Mouse (Mus musculus) neural tube, embryonic 13.5 days (tissue): ENCODE data around the gene Dapl1. TPM values are rescaled to one million over a fixed set of nuclear protein-coding genes. Genes with fewer than 3 reads are reported as not detected.
A peak's percentile ranks its signal among the peaks of the same experiment; 100 is the strongest.

Experiments used
- ATAC-seq: fragments of 200-750 bp; cut with Nextera tagmentation; 2 replicates; pipeline ENCODE4 v1.8.0; 2017; ENCODE audit warnings: low read depth, mild to moderate bottlenecking, moderate TSS enrichment, moderate library complexity
- H3K27ac ChIP-seq: fragments of 300-500 bp; sonication (generic); replicated peaks from 2 replicates; pipeline ENCODE4 v1.5.1; 2015; ENCODE audit warnings: moderate library complexity, mild to moderate bottlenecking, inconsistent platforms
- H3K27me3 ChIP-seq: fragments of 300-500 bp; sonication (generic); 2 replicates; pipeline ENCODE4 v1.6.1; 2015; ENCODE audit warnings: mild to moderate bottlenecking, inconsistent platforms
- H3K36me3 ChIP-seq: fragments of 300-500 bp; sonication (generic); 2 replicates; pipeline ENCODE4 v1.6.1; 2015; ENCODE audit warnings: mild to moderate bottlenecking, inconsistent platforms
- H3K4me1 ChIP-seq: fragments of 300-500 bp; sonication (generic); replicated peaks from 2 replicates; pipeline ENCODE4 v1.6.1; 2015; ENCODE audit warnings: inconsistent platforms
- H3K4me2 ChIP-seq: fragments of 300-500 bp; sonication (generic); 2 replicates; pipeline ENCODE4 v1.6.1; 2015; ENCODE audit warnings: inconsistent platforms, mild to moderate bottlenecking, moderate library complexity
- H3K4me3 ChIP-seq: fragments of 300-500 bp; sonication (generic); 2 replicates; pipeline ENCODE4 v1.5.1; 2015; ENCODE audit warnings: mild to moderate bottlenecking, inconsistent platforms
- H3K9ac ChIP-seq: fragments of 300-500 bp; sonication (generic); 2 replicates; pipeline ENCODE4 v1.6.1; 2015; ENCODE audit warnings: moderate library complexity, mild to moderate bottlenecking, inconsistent platforms
- H3K9me3 ChIP-seq: fragments of 300-500 bp; sonication (generic); 2 replicates; pipeline ENCODE4 v1.6.1; 2016; ENCODE audit warnings: inconsistent platforms
- WGBS: fragments of 180-500 bp; shearing (Covaris S2); methylation state at CpG from one replicate; pipeline ENCODE4 v1.1.7; 2015; 5-methylcytosine and 5-hydroxymethylcytosine counted together
- polyA plus RNA-seq: library from polyadenylated mRNA; unstranded; fragments of >200 nt; fragmentation: Nextera tagmentation; extraction: Ambion mirVana; gene quantifications from 2 replicates; pipeline ENCODE4 v1.2.1, GENCODE M21; 2015

Dapl1 gene
- 0.77 TPM in 1 of 2 replicates, not detected in the other for polyA plus RNA-seq

- H3K36me3 ChIP-seq = no peaks in the 10 kb centered on the region
- no peak for ATAC-seq
- H3K27me3 ChIP-seq = no peaks in the 10 kb centered on the region
- no peaks in the 10 kb centered on the region for H3K9me3 ChIP-seq
- no peak within 1 kb of the TSS for H3K4me3 ChIP-seq
- peaks cover 21% of the 10 kb centered on the region for H3K4me1 ChIP-seq
- 58% methylated on average over 9 of the region's 9 CpGs for WGBS
- H3K9ac ChIP-seq = no peak within 1 kb of the TSS
- H3K4me2 ChIP-seq = no peak within 1 kb of the TSS
- no peak within 1 kb of the TSS for H3K27ac ChIP-seq
Observed at GRCm38 (mm10) chr2:59484438-59484837, at the start of gene Dapl1. Gene Dapl1 (plus strand): TSS chr2:59484653.

- Histone ChIP-seq H3K36me3 (no peaks in the 10 kb centered on the region), H3K27ac (no peak overlapping the region), H3K4me2 (no peak overlapping the region), H3K27me3 (no peaks in the 10 kb centered on the region), H3K9ac (no peak overlapping the region), H3K9me3 (no peaks in the 10 kb centered on the region), H3K4me1 (peaks cover 8% of the 10 kb centered on the region; the same call in 1 of the 2 replicates), H3K4me3 (no peak overlapping the region)
- WGBS = 94% methylated on average over 9 of the region's 9 CpGs
- no peak for ATAC-seq
Observed at GRCm38 (mm10) chr2:59434820-59435219, 49.6 kb upstream of the Dapl1 start.

DNA sequence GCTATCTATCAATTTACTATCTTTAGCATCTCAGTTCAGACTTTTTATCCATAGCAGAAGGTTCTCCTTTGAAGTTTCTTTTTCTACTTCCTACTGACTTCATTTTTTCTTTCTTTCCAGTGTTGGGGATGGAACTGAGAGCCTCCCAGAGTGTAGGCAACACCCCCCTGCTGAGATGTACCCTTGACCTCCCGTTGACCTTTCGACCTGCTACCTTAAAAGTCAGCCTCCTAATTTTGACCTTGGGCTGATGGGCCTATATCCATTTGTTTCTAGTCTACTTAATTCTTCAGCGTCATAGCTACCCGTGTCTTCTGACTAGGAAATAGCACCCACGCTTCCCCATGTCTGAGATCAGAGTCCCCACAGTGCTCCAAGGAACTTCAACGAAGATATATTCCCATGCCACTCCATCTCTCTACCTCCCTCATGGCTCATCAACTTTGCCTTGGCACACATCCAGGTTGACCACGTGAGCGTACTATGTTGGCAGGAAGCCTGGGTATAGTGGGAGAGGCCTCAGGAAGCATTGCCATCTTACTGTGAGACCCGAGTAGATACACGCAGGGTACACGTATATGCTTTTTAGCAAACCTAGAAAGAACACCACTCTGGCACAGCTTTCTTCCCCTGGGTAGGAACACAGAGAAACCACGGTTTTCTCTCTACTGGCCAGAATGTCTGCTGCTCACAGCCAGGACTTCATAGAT is 46.6 kb upstream of the Dapl1 start:
- WGBS = 59% methylated on average over 12 of the region's 12 CpGs
- H3K27ac ChIP-seq = no peak overlapping the region; the same call in 1 of the 2 replicates
- no peaks in the 10 kb centered on the region for H3K36me3 ChIP-seq
- H3K9me3 ChIP-seq = no peaks in the 10 kb centered on the region
- H3K4me2 ChIP-seq = peak overlapping the region; percentile 45
- H3K4me1 ChIP-seq = peaks cover 8% of the 10 kb centered on the region; the same call in 1 of the 2 replicates
- H3K9ac ChIP-seq = no peak overlapping the region
- no peaks in the 10 kb centered on the region for H3K27me3 ChIP-seq
- no peak overlapping the region for H3K4me3 ChIP-seq
- ATAC-seq = peak; percentile 84

- H3K9me3 ChIP-seq = no peaks in the 10 kb centered on the region
- no peak overlapping the region for H3K4me3 ChIP-seq
- no peaks in the 10 kb centered on the region for H3K27me3 ChIP-seq
- H3K4me1 ChIP-seq = peaks cover 8% of the 10 kb centered on the region; the same call in 1 of the 2 replicates
- peak; percentile 66; the same call in 1 of the 2 replicates for ATAC-seq
- 17% methylated on average over 10 of the region's 10 CpGs for WGBS
- H3K36me3 ChIP-seq = no peaks in the 10 kb centered on the region
- H3K4me2 ChIP-seq = peak overlapping the region; percentile 45
- H3K9ac ChIP-seq = no peak overlapping the region
- H3K27ac ChIP-seq = no peak overlapping the region
Observed at GRCm38 (mm10) chr2:59438479-59438935, 45.9 kb upstream of the Dapl1 start.

DNA sequence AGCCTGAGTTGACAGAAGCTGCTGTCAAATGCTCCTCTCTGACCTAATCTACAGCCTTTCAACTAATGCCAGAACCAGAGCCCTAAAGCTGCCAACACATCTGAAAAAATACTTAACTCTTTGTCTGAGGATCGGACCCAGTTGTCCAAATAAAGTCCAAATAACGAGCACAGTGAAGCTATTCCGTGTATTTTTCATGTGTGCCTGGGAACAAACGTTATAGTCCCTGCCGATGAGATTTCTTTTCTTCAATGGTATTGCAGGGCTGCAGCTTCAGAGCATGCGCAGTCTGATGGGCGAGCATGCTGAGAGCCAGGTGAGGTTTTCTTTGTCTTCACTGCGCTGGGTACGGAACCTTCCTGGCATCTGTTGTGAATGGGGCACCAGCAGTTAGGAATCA is 44.6 kb upstream of the Dapl1 start:
- WGBS = 78% methylated on average over 9 of the region's 9 CpGs
- no peak overlapping the region for H3K9ac ChIP-seq
- no peaks in the 10 kb centered on the region for H3K36me3 ChIP-seq
- no peak for ATAC-seq
- no peak overlapping the region for H3K4me2 ChIP-seq
- H3K4me3 ChIP-seq = no peak overlapping the region
- no peak overlapping the region for H3K27ac ChIP-seq
- H3K27me3 ChIP-seq = no peaks in the 10 kb centered on the region
- H3K4me1 ChIP-seq = peaks cover 8% of the 10 kb centered on the region; the same call in 1 of the 2 replicates
- H3K9me3 ChIP-seq = no peaks in the 10 kb centered on the region

GRCm38 (mm10) chr2:59440481-59440880 is 44.0 kb upstream of the Dapl1 start:
- H3K27me3 ChIP-seq = no peaks in the 10 kb centered on the region
- no peaks in the 10 kb centered on the region for H3K36me3 ChIP-seq
- no peak overlapping the region for H3K4me2 ChIP-seq
- no peak overlapping the region for H3K9ac ChIP-seq
- H3K27ac ChIP-seq = no peak overlapping the region
- no peak for ATAC-seq
- peaks cover 8% of the 10 kb centered on the region; the same call in 1 of the 2 replicates for H3K4me1 ChIP-seq
- H3K4me3 ChIP-seq = no peak overlapping the region
- H3K9me3 ChIP-seq = no peaks in the 10 kb centered on the region
- 36% methylated on average over 5 of the region's 5 CpGs for WGBS

DNA sequence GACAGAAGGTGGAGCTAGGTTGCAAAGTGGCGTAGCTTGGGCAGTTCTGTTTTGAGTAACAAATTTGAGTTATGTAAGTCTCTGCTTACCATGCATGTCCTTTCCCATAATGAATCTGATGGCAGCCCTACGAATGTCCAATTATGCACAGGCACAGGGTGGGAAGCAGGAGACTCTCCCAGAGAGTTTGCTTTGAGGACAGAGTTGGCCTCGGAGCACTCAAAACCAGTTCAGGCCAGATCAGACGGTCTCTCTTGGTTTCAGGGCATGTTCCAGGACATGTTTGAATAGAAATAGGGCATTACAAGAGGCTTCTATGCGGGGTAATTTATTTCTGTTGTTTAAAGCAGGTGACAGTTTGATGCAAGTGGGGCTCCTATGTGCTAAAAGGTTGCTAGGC is 42.8 kb upstream of the Dapl1 start:
- H3K9ac ChIP-seq = no peak overlapping the region
- ATAC-seq = no peak

GRCm38 (mm10) chr2:59446671-59447070 is 37.8 kb upstream of the Dapl1 start:
- no peaks in the 10 kb centered on the region for H3K4me1 ChIP-seq
- no peak overlapping the region for H3K4me2 ChIP-seq
- H3K27me3 ChIP-seq = no peaks in the 10 kb centered on the region
- no peaks in the 10 kb centered on the region for H3K9me3 ChIP-seq
- H3K4me3 ChIP-seq = no peak overlapping the region
- WGBS = 77% methylated on average over 6 of the region's 6 CpGs
- H3K27ac ChIP-seq = no peak overlapping the region
- H3K36me3 ChIP-seq = no peaks in the 10 kb centered on the region
- no peak overlapping the region for H3K9ac ChIP-seq
- ATAC-seq = no peak

More for the DNA sequence above, 42.8 kb upstream of the Dapl1 start:
- Histone ChIP-seq H3K27me3 (no peaks in the 10 kb centered on the region), H3K4me1 (peaks cover 8% of the 10 kb centered on the region; the same call in 1 of the 2 replicates), H3K36me3 (no peaks in the 10 kb centered on the region), H3K4me3 (no peak overlapping the region), H3K9me3 (no peaks in the 10 kb centered on the region), H3K27ac (no peak overlapping the region), H3K4me2 (no peak overlapping the region)
- 76% methylated on average over 5 of the region's 5 CpGs for WGBS

DNA sequence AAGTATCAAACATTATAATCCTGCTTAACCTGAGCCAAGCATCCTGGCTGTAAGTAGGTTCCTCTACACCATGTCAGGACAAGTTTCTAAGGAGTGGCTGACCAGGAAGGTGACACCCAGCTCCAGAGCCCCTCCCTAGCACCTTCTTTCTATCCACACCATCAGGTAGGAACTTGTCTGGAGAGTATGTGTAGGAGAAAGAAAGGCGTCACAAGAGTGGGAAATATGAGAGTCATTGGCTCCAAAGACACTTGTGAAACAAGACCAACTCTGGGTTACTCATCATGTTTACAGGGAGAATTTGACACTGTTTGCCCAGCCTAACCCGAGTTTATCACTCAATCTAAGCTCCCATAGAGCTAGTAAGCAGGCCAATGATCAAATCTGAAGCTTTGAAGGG is 36.7 kb upstream of the Dapl1 start:
- no peaks in the 10 kb centered on the region for H3K4me1 ChIP-seq
- H3K9me3 ChIP-seq = no peaks in the 10 kb centered on the region
- no peak overlapping the region for H3K4me3 ChIP-seq
- no peak for ATAC-seq
- no peak overlapping the region for H3K4me2 ChIP-seq
- no peaks in the 10 kb centered on the region for H3K36me3 ChIP-seq
- no peaks in the 10 kb centered on the region for H3K27me3 ChIP-seq
- 72% methylated on average over 2 of the region's 2 CpGs for WGBS
- H3K9ac ChIP-seq = no peak overlapping the region
- no peak overlapping the region for H3K27ac ChIP-seq

- ATAC-seq = no peak
- 97% methylated on average over 3 of the region's 3 CpGs for WGBS
- H3K4me1 ChIP-seq = no peaks in the 10 kb centered on the region
- H3K9ac ChIP-seq = no peak overlapping the region
- H3K4me2 ChIP-seq = no peak overlapping the region
- H3K36me3 ChIP-seq = no peaks in the 10 kb centered on the region
- no peak overlapping the region for H3K4me3 ChIP-seq
- H3K9me3 ChIP-seq = no peaks in the 10 kb centered on the region
- no peaks in the 10 kb centered on the region for H3K27me3 ChIP-seq
- H3K27ac ChIP-seq = no peak overlapping the region
Observed at GRCm38 (mm10) chr2:59448516-59448915, 35.9 kb upstream of the Dapl1 start.

GRCm38 (mm10) chr2:59448921-59449320 is 35.5 kb upstream of the Dapl1 start:
- Histone ChIP-seq H3K9ac (no peak overlapping the region), H3K27me3 (no peaks in the 10 kb centered on the region), H3K4me1 (no peaks in the 10 kb centered on the region), H3K36me3 (no peaks in the 10 kb centered on the region), H3K4me3 (no peak overlapping the region), H3K4me2 (no peak overlapping the region), H3K9me3 (no peaks in the 10 kb centered on the region), H3K27ac (no peak overlapping the region)
- WGBS = 71% methylated on average over 4 of the region's 4 CpGs
- no peak for ATAC-seq

DNA sequence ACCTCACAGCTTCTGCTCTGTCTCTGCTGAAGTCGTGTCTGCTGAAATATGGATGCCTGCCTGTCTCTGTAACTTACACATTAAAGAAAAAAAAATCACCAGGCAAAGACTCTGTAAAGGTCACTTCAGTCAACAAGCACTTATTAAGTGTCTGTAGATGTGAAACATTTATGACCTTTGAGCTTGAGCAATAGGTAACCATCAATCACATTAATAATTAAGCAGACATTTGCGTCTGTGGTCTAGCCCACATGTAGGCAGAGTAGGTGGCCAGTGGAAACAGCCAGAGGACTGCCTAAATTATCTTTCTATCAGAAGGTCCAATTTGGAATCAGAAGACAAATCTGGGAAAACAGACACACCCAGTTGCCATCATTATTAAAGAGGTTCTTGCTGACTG is 32.8 kb upstream of the Dapl1 start:
- no peaks in the 10 kb centered on the region for H3K9me3 ChIP-seq
- H3K36me3 ChIP-seq = no peaks in the 10 kb centered on the region
- no peaks in the 10 kb centered on the region for H3K4me1 ChIP-seq
- H3K9ac ChIP-seq = no peak overlapping the region
- H3K27ac ChIP-seq = no peak overlapping the region
- no peaks in the 10 kb centered on the region for H3K27me3 ChIP-seq
- H3K4me2 ChIP-seq = no peak overlapping the region
- no peak for ATAC-seq
- H3K4me3 ChIP-seq = no peak overlapping the region
- WGBS = 76% methylated on average over 2 of the region's 2 CpGs

DNA sequence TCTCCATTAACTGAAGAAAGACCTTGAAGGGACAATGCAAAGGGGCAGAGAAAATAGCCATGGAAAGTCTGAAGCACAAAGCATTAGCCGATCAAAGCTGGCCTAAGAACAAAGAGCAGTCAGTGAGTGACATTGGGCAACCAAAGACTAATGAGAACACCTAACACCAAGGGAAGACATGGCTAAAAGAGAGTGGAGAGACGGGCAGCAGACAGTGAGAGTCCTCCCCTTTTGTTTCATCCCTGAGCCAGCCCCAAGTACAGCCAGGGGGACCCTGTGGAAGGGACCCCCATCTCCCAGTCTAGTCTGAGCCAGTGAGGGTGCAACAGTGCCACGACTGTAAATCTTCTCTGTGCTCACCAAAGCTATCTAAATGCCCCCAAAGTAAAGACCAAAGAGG is 32.4 kb upstream of the Dapl1 start:
- no peak overlapping the region for H3K27ac ChIP-seq
- H3K9me3 ChIP-seq = no peaks in the 10 kb centered on the region; the same call in 1 of the 2 replicates
- no peaks in the 10 kb centered on the region for H3K36me3 ChIP-seq
- WGBS = 65% methylated on average over 3 of the region's 3 CpGs
- no peak overlapping the region for H3K4me3 ChIP-seq
- no peak overlapping the region for H3K9ac ChIP-seq
- H3K4me1 ChIP-seq = no peaks in the 10 kb centered on the region
- H3K27me3 ChIP-seq = no peaks in the 10 kb centered on the region
- ATAC-seq = no peak
- H3K4me2 ChIP-seq = no peak overlapping the region
